Mouse (Mus musculus) megakaryocyte-erythroid progenitor cell, adult 5 weeks (primary cell): ENCODE data around the gene Rbm38. TPM values are rescaled to one million over a fixed set of nuclear protein-coding genes. Genes with fewer than 3 reads are reported as not detected.

Source experiments
- polyA plus RNA-seq: library from polyadenylated mRNA; stranded (reverse); fragments of >175 nt; gene quantifications from 2 replicates; pipeline ENCODE4 v1.2.3, GENCODE M21; 2012

The Rbm38 gene
- polyA plus RNA-seq: 473 and 490 TPM in 2 replicates

GRCm38 (mm10) chr2:173020430-173020829, at the start of gene Rbm38:
TSS of gene Rbm38 (plus strand) at chr2:173020498.

GRCm38 (mm10) chr2:172977409-172978130, 42.7 kb upstream of the Rbm38 start, which contains the start of gene Spo11:
TSS of gene Spo11 (plus strand) at chr2:172977700.

GRCm38 (mm10) chr2:172999630-173000284, 20.5 kb upstream of the Rbm38 start, which contains the start of gene Rae1:
TSS of gene Rae1 (plus strand) at chr2:173000117.

Other genes with a start within 250 kb of the Rbm38 start
- 0.48 and 0.65 TPM in 2 replicates for gene Bmp7, start 80.2 kb upstream of the Rbm38 start, polyA plus RNA-seq
- gene Spo11, start 42.8 kb upstream of the Rbm38 start, polyA plus RNA-seq: 0.08 and 0.09 TPM in 2 replicates
- gene Rae1, start 20.4 kb upstream of the Rbm38 start, polyA plus RNA-seq: 42.7 and 44.2 TPM in 2 replicates
- gene Ctcfl, start 99.0 kb downstream of the Rbm38 start, polyA plus RNA-seq: not detected in 2 replicates
- gene Pck1, start 132.6 kb downstream of the Rbm38 start, polyA plus RNA-seq: not detected in 2 replicates
- 2.0 and 3.4 TPM in 2 replicates for gene Zbp1, start 198.4 kb downstream of the Rbm38 start, polyA plus RNA-seq